In genomic region chr8:126852663-126853390, GRCm38 (mm10) we compare ENCODE assay signal across 8 mouse cellular contexts.
DNase-seq lines count a peak whose midpoint lies in the region; ATAC-seq and TF ChIP-seq lines count a peak whose summit lies in the region.

No protein-coding gene starts in this region.

- peaks cover 43% of the 10 kb centered on the region for H3K4me1 ChIP-seq in forebrain, embryonic 10.5 days
- H3K4me1 ChIP-seq in forebrain, embryonic 11.5 days (replicated peaks; ENCODE audit: control insufficient read depth, insufficient read depth, low read length): peaks cover 2% of the 10 kb centered on the region; the same call in 1 of the 2 replicates
- H3K4me1 ChIP-seq in limb, embryonic 13.5 days: peaks cover 8% of the 10 kb centered on the region
- peaks cover 3% of the 10 kb centered on the region; the same call in 1 of the 2 replicates for H3K4me1 ChIP-seq in stomach, postnatal 0 days (replicated peaks; ENCODE audit: control insufficient read depth, insufficient read depth)

- WGBS in forebrain, embryonic 10.5 days: 49% methylated on average over 10 of the region's 10 CpGs
- 56% methylated on average over 10 of the region's 10 CpGs for WGBS in forebrain, embryonic 11.5 days
- 67% methylated on average over 10 of the region's 10 CpGs for WGBS in limb, embryonic 13.5 days
- 50% methylated on average over 10 of the region's 10 CpGs for WGBS in stomach, postnatal 0 days

- TF ChIP-seq CTCF in brain, embryonic 14.5 days (IDR thresholded peaks at IDR 0.05; ENCODE audit: borderline replicate concordance, extremely low read depth, insufficient read depth, insufficient read length): no peak
- TF ChIP-seq CTCF in stomach, postnatal 0 days (IDR thresholded peaks at IDR 0.05; ENCODE audit: low read depth): no peak

- H3K9ac ChIP-seq in forebrain, embryonic 11.5 days (ENCODE audit: low read length): no peak overlapping the region
- H3K9ac ChIP-seq in limb, embryonic 13.5 days: no peak overlapping the region
- H3K9ac ChIP-seq in stomach, postnatal 0 days (ENCODE audit: low read length): no peak overlapping the region

- intact Hi-C loops in heart, postnatal 10 days (cut with DNase I): no loop called here

- ATAC-seq in forebrain, embryonic 11.5 days (replicated peaks; ENCODE audit: low FRiP score): no peak
- ATAC-seq in limb, embryonic 13.5 days (ENCODE audit: low FRiP score, low read depth): no peak
- ATAC-seq in stomach, postnatal 0 days (ENCODE audit: low FRiP score, low TSS enrichment): no peak

- no peaks in the 10 kb centered on the region for H3K36me3 ChIP-seq in forebrain, embryonic 10.5 days (replicated peaks)
- no peaks in the 10 kb centered on the region for H3K36me3 ChIP-seq in forebrain, embryonic 11.5 days (ENCODE audit: control insufficient read depth, insufficient read depth, low read length)
- H3K36me3 ChIP-seq in limb, embryonic 13.5 days: no peaks in the 10 kb centered on the region
- H3K36me3 ChIP-seq in stomach, postnatal 0 days (ENCODE audit: control insufficient read depth, insufficient read depth, low read length): no peaks in the 10 kb centered on the region

- H3K4me3 ChIP-seq in forebrain, embryonic 10.5 days: no peak overlapping the region
- no peak overlapping the region for H3K4me3 ChIP-seq in forebrain, embryonic 11.5 days (ENCODE audit: low read depth, low read length)
- no peak overlapping the region for H3K4me3 ChIP-seq in limb, embryonic 13.5 days
- H3K4me3 ChIP-seq in stomach, postnatal 0 days (ENCODE audit: low read depth, low read length): no peak overlapping the region

- H3K27me3 ChIP-seq in forebrain, embryonic 10.5 days (ENCODE audit: poor library complexity, severe bottlenecking): no peaks in the 10 kb centered on the region
- H3K27me3 ChIP-seq in forebrain, embryonic 11.5 days (ENCODE audit: control insufficient read depth, insufficient read depth, low read length): no peaks in the 10 kb centered on the region
- H3K27me3 ChIP-seq in limb, embryonic 13.5 days: no peaks in the 10 kb centered on the region
- no peaks in the 10 kb centered on the region for H3K27me3 ChIP-seq in stomach, postnatal 0 days (ENCODE audit: control insufficient read depth, insufficient read depth, low read length)

- H3K27ac ChIP-seq in forebrain, embryonic 10.5 days: peak overlapping the region; percentile 67
- no peak overlapping the region for H3K27ac ChIP-seq in forebrain, embryonic 11.5 days (ENCODE audit: low read depth, low read length)
- peak overlapping the region; percentile 22; the same call in 1 of the 2 replicates for H3K27ac ChIP-seq in limb, embryonic 13.5 days
- peak overlapping the region; percentile 85 for H3K27ac ChIP-seq in stomach, postnatal 0 days (replicated peaks)

- H3K4me2 ChIP-seq in forebrain, embryonic 11.5 days (ENCODE audit: low read depth, low read length, severe bottlenecking): no peak overlapping the region
- no peak overlapping the region for H3K4me2 ChIP-seq in limb, embryonic 13.5 days (replicated peaks)
- H3K4me2 ChIP-seq in stomach, postnatal 0 days (replicated peaks; ENCODE audit: low read depth): no peak overlapping the region

- no peak for TF ChIP-seq POLR2A in brain, embryonic 14.5 days (IDR thresholded peaks at IDR 0.05; ENCODE audit: borderline replicate concordance, extremely low read depth, insufficient read depth, insufficient read length, poor library complexity, severe bottlenecking)

- DNase-seq in forebrain, embryonic 10.5 days (ENCODE audit: extremely low spot score, low spot score): no peak
- no peak for DNase-seq in forebrain, embryonic 11.5 days (ENCODE audit: low spot score)
- peak; percentile 45 for DNase-seq in brain, embryonic 14.5 days (ENCODE audit: low read depth)
- peak; percentile 57 to 58 for DNase-seq in heart, postnatal 10 days
- DNase-seq in stomach, postnatal 0 days (ENCODE audit: low spot score): no peak
- DNase-seq in spleen, adult 18-20 months: no peak
- DNase-seq in ovary, postnatal 36 days (ENCODE audit: low spot score): no peak

- H3K9me3 ChIP-seq in forebrain, embryonic 10.5 days: no peaks in the 10 kb centered on the region
- no peaks in the 10 kb centered on the region for H3K9me3 ChIP-seq in forebrain, embryonic 11.5 days (ENCODE audit: control insufficient read depth, low read length)
- H3K9me3 ChIP-seq in limb, embryonic 13.5 days: no peaks in the 10 kb centered on the region
- H3K9me3 ChIP-seq in stomach, postnatal 0 days (ENCODE audit: control insufficient read depth, low read length): no peaks in the 10 kb centered on the region

- TF ChIP-seq EP300 in stomach, postnatal 0 days (optimal IDR thresholded peaks at IDR 0.05): no peak

Comparison
In these comparisons a context has a peak if more than half of its experiments do, and no peak if none do; other contexts are left out.
1. DNase-seq: peak in brain, embryonic 14.5 days (single experiment) and heart, postnatal 10 days (2 of 2); none in forebrain, embryonic 10.5 days (single experiment), forebrain, embryonic 11.5 days (single experiment), stomach, postnatal 0 days (single experiment), spleen, adult 18-20 months (0 of 2) and ovary, postnatal 36 days (single experiment).